Mouse (Mus musculus): ENCODE results near the gene Exosc1. TPM values are rescaled to one million over a fixed set of nuclear protein-coding genes. Genes with fewer than 3 reads are reported as not detected.

Gene Exosc1
- polyA plus RNA-seq (2015; fragmentation: Nextera tagmentation; extraction: Ambion mirVana) = 61.6 and 67.2 TPM in 2 replicates

DNA sequence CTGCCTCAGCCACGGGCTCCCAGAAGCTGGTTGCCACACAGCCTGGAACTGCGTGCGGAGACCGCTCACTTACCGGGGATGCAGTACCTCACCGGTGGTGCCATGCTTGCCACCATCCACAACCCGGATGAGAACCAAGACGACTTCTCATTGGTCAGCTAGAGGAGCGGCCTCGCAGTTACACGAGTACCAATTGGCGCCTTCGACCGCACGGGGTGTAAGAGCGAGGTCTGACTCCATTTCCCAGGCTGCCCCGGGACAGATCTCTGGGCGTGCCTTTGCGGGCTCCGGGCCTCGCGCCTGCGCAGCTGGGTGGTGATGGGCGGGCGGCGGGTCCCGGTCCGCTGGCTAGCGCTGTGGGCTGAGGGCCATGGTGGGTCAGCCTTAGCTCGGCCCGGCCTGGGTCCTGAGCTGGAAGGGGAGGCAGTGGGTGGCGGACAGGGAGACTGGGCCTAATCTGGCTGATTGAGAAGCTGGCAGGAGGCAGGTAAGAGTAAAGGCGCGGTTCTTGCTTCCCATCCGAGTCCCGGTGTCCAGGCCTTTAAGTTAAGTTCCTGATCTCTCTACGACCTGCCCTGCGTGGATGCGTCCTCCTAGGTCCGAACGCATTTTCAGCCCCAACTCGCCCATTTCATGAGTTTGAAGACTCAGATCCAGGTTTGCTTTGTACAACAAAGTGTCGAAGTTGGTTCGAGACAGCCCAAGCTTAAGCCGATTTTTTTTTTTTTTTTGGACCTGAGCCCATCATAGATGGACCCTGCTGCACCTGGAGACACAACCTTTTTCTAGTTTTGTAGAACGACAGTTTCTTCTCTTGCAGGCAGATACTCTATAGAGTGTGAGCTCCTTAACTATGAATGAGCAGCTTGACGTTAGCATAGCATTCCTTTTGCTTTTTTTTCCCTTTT lies at the start of gene Exosc1, which contains the start of gene Zdhhc16:
TSS of gene Exosc1 (minus strand) at position 245 of the 908 bp plus-strand sequence.
TSS of gene Zdhhc16 (plus strand) at position 302 of the 908 bp plus-strand sequence.
- peaks cover 38% of the 10 kb centered on the region for H3K4me1 ChIP-seq (replicated peaks)
- peak within 1 kb of the TSS; percentile 88 for H3K4me2 ChIP-seq
- peak within 1 kb of the TSS; percentile 89 for H3K9ac ChIP-seq
- ATAC-seq (ENCODE audit: low read depth) (peak; percentile 99), DNase-seq (peak; percentile 97)
- no peaks in the 10 kb centered on the region for H3K27me3 ChIP-seq
- under 1% methylated on average over 47 of the region's 47 CpGs for WGBS (ENCODE audit: insufficient replicate concordance)
- H3K27ac ChIP-seq = peak within 1 kb of the TSS; percentile 67
- H3K9me3 ChIP-seq (replicated peaks) = no peaks in the 10 kb centered on the region
- H3K4me3 ChIP-seq (replicated peaks) = peak within 1 kb of the TSS; percentile 84
- H3K36me3 ChIP-seq = peaks cover 39% of the 10 kb centered on the region

GRCm38 (mm10) chr19:41982791-41983150 lies 49.5 kb upstream of the Exosc1 start:
- DNase-seq = no peak
- no peak for ATAC-seq (ENCODE audit: low read depth)
- peaks cover 37% of the 10 kb centered on the region for H3K27me3 ChIP-seq
- H3K4me2 ChIP-seq = peak overlapping the region; percentile 96
- peaks cover 41% of the 10 kb centered on the region for H3K4me1 ChIP-seq (replicated peaks)
- H3K27ac ChIP-seq = no peak overlapping the region; the same call in none of the 2 replicates
- no peaks in the 10 kb centered on the region for H3K9me3 ChIP-seq (replicated peaks)
- H3K9ac ChIP-seq = peak overlapping the region; percentile 78; the same call in 1 of the 2 replicates
- H3K4me3 ChIP-seq (replicated peaks) = peak overlapping the region; percentile 85
- H3K36me3 ChIP-seq = no peaks in the 10 kb centered on the region
- 12% methylated on average over 4 of the region's 4 CpGs for WGBS (ENCODE audit: insufficient replicate concordance)

DNA sequence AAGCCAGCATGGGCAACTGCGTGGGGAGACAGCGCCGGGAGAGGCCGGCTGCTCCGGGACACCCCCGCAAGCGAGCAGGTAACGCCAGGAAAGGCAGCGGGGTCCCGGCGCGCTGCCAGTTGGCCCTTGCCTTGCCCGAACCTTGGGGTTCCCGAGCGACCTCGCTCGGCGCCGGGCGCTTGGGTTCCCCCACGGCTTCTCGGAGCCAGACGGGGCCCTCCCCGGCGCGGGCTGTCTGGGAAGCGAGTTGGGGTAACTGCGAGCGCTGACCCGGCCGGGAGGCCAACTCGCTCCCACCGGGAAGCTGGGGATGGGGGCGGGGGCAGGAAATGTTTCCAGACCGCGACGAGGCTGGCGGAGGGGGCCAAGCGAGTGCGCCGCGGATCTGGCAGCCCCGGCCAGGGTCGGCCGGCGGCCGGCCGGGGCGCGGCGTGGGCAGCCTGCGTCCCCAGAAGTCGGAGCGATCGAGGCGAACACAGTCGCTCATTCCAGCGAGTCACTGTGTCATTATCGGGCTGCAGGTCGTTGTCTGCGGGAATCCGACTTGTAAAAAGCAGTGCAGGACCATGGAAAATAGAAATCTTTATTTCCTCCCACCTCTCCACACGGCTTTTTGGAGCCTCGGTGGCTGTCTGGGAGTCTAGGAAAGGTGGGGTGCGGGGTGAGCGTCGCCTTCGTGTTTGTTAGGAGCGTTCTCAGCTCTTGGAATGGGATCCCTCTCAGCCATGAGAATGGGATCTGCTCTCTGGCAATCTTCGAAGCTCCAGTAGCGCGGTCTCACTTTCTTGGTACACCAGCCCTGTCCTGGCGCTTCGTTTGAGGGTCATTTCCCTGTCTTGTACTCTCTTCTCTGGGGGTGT lies 48.9 kb upstream of the Exosc1 start:
- DNase-seq (no peak), ATAC-seq (ENCODE audit: low read depth) (no peak)
- Histone ChIP-seq H3K9ac (peak overlapping the region; percentile 78), H3K9me3 (replicated peaks) (no peaks in the 10 kb centered on the region), H3K4me1 (replicated peaks) (peaks cover 45% of the 10 kb centered on the region), H3K4me3 (replicated peaks) (peak overlapping the region; percentile 85), H3K27me3 (peaks cover 37% of the 10 kb centered on the region), H3K4me2 (peak overlapping the region; percentile 96), H3K36me3 (0 out of 2 replicates have a peak, but pooled peaks cover 3% of the 10 kb centered on the region), H3K27ac (peak overlapping the region; percentile 86)
- WGBS (ENCODE audit: insufficient replicate concordance) = under 1% methylated on average over 74 of the region's 74 CpGs

DNA sequence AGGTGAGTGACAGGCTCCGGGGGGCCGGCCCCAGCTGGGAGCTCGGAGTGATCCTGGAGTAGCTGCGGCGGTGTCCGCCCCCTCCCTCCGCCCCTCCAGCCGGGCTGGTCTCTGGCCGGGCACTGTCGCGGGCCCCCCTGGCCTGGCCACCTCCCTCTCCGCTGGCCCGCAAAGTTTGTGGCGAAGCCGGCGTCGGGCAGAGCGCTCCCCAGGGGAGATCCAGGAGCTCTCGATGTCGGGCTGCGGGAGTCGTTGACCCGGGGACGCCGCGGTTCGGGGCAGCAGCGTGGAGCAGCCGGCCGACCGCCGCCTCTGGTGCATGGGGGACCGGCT lies 48.3 kb upstream of the Exosc1 start, which contains the start of gene Ubtd1:
TSS of gene Ubtd1 (plus strand) at position 169 of the 333 bp plus-strand sequence.
- Histone ChIP-seq H3K4me2 (peak within 1 kb of the TSS; percentile 96), H3K9me3 (replicated peaks) (no peaks in the 10 kb centered on the region), H3K9ac (peak within 1 kb of the TSS; percentile 82), H3K4me1 (replicated peaks) (peaks cover 45% of the 10 kb centered on the region), H3K27me3 (peaks cover 37% of the 10 kb centered on the region), H3K4me3 (replicated peaks) (peak within 1 kb of the TSS; percentile 85), H3K27ac (peak within 1 kb of the TSS; percentile 86), H3K36me3 (0 out of 2 replicates have a peak, but pooled peaks cover 3% of the 10 kb centered on the region)
- under 1% methylated on average over 33 of the region's 33 CpGs for WGBS (ENCODE audit: insufficient replicate concordance)
- no peak for DNase-seq
- ATAC-seq (ENCODE audit: low read depth) = no peak

DNA sequence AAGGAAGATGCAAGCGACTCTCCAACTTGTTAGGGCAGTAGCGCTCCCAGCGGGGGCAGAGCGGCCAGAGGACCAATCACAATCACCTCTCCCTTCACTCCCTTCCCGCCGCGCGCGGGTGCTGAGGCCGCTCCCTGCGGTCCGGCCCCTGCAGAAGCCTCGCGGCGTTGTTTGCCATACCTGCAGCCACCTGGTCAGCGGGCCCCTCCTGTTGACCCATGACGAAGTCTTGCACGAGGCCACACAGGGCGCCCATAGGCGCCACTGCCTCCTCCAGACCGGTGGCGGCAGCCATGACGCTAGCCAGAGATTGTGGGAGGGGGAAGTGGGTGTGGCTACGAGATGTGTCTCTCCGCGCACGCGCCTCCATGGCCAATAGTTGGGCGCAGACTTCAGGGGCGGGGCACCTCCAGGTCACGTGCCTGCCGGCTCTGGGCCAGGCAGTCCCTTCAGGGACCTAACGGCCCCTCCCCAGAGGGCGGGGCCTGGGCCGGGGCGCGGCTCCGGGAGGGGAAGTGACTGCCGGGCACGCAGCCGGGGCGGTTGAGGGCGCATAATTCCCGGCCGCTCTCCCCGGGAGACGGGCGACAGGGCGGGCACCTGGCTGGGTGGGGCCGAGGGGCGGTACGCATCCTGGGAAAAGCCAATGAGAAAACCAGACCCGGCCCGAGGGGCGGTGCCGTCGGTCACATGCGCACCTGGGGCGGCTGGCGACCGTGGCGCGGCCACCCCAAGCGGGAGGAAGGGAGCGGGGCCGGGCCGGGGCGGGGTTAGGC lies 47.8 kb upstream of the Exosc1 start, which contains the start of gene Mms19:
TSS of gene Mms19 (minus strand) at position 339 of the 776 bp plus-strand sequence.
- under 1% methylated on average over 62 of the region's 68 CpGs for WGBS (ENCODE audit: insufficient replicate concordance)

DNA sequence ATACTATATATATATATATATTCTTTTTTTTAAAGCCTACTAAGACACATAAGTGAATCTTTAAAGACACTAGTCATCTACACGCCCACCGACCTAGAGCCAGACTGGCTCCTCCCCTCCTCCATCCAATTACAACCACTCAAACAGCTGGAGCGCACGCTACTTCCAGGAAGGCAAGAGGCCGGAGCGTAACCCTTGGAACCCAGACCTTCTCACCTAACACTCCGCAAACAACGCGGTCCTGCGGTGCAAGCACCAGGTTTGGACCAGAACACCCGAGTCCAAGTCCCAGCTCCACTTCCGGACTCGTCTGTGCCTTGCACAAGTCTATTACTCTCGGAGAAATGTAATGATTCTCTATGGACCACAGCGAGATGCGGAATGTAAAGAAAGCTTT lies 47.2 kb upstream of the Exosc1 start:
- no peak for ATAC-seq (ENCODE audit: low read depth)
- WGBS (ENCODE audit: insufficient replicate concordance) = under 1% methylated on average over 16 of the region's 16 CpGs
- DNase-seq = no peak
- peak overlapping the region; percentile 82 for H3K9ac ChIP-seq
- H3K4me3 ChIP-seq (replicated peaks) = peak overlapping the region; percentile 85
- 0 out of 2 replicates have a peak, but pooled peaks cover 7% of the 10 kb centered on the region for H3K36me3 ChIP-seq
- no peaks in the 10 kb centered on the region for H3K9me3 ChIP-seq (replicated peaks)
- H3K27ac ChIP-seq = peak overlapping the region; percentile 86
- peaks cover 37% of the 10 kb centered on the region for H3K27me3 ChIP-seq
- peak overlapping the region; percentile 96 for H3K4me2 ChIP-seq
- H3K4me1 ChIP-seq (replicated peaks) = peaks cover 45% of the 10 kb centered on the region

More for the DNA sequence above, 47.8 kb upstream of the Exosc1 start, which contains the start of gene Mms19:
- H3K27ac ChIP-seq = peak within 1 kb of the TSS; percentile 86
- H3K4me2 ChIP-seq = peak within 1 kb of the TSS; percentile 96
- ATAC-seq (ENCODE audit: low read depth) (peak; percentile 93), DNase-seq (peak; percentile 100)
- H3K4me3 ChIP-seq (replicated peaks) = peak within 1 kb of the TSS; percentile 85
- H3K36me3 ChIP-seq = 0 out of 2 replicates have a peak, but pooled peaks cover 3% of the 10 kb centered on the region
- peaks cover 37% of the 10 kb centered on the region for H3K27me3 ChIP-seq
- H3K9me3 ChIP-seq (replicated peaks) = no peaks in the 10 kb centered on the region
- H3K4me1 ChIP-seq (replicated peaks) = peaks cover 45% of the 10 kb centered on the region
- H3K9ac ChIP-seq = peak within 1 kb of the TSS; percentile 82

DNA sequence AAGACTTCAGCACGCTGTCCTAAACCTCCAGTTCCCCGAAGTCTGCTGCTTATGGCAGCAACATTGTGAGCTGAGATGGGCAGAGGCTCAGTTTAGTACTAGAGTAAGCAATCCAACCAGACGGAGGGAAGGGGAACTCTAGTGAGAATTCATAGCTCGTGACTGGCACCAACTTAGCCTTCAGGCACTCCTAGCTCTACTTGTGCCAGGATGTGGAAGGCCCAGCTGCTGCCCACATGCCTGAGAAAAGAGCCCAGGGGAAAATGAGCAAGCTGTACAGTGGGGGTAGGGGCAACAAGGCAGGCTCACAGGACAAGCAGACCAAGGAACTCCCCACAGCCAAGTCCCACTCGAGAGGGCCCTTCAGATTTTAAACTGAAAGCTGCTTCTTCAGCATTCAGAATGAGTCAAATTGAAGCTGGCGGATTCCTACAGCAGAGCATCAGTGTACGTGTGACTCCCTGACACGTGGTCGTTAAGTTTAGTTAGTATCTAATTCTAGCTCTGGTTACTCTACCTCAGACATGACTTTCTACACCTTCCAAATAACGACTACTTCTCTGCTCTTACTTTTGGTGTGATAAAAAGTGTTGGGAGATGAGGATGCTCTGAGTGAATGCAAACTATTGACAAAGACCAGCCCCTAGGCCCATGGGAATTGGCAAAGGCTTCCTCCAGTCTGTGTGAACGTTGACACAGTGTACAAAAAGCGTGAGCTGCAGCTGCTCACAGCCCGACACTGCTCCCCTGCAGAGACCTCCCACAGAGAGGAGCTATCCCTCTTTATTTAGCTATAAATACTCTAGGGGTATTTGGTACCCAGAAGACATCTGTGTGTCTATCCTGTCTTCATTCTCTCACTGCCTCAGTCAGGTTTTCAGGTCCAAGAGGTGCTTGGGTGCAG lies 40.9 kb upstream of the Exosc1 start:
- WGBS (ENCODE audit: insufficient replicate concordance) = 78% methylated on average over 13 of the region's 13 CpGs
- H3K27me3 ChIP-seq = no peaks in the 10 kb centered on the region
- ATAC-seq (ENCODE audit: low read depth) = no peak

DNA sequence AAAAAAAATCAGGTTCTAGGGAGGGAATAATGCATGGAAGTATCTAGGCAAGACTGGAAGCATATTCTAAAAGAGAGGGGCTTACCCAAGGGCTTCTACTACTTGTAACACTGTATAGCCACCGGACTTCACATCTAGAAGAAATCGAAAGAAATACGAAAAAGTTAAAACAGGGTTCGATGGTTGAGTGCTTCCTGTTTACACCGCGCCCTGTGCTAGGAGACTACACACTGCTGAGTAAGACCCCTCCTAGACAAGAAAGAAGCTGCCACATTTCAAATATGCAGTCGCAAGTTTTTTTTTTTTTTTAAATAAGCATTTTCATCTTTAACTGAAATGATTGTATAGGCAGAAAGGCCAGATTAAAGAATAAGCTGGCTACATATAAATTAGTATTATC lies 36.4 kb upstream of the Exosc1 start:
- Histone ChIP-seq H3K4me2 (no peak overlapping the region), H3K27ac (no peak overlapping the region), H3K4me3 (replicated peaks) (no peak overlapping the region), H3K9ac (no peak overlapping the region), H3K36me3 (peaks cover 54% of the 10 kb centered on the region), H3K9me3 (replicated peaks) (no peaks in the 10 kb centered on the region), H3K4me1 (replicated peaks) (0 out of 2 replicates have a peak, but pooled peaks cover 2% of the 10 kb centered on the region), H3K27me3 (no peaks in the 10 kb centered on the region)
- DNase-seq (no peak), ATAC-seq (ENCODE audit: low read depth) (no peak)
- 88% methylated on average over 7 of the region's 7 CpGs for WGBS (ENCODE audit: insufficient replicate concordance)

More for the DNA sequence above, 40.9 kb upstream of the Exosc1 start:
- Histone ChIP-seq H3K4me1 (replicated peaks) (peaks cover 14% of the 10 kb centered on the region), H3K4me2 (no peak overlapping the region), H3K36me3 (peaks cover 23% of the 10 kb centered on the region), H3K9me3 (replicated peaks) (no peaks in the 10 kb centered on the region), H3K27ac (no peak overlapping the region), H3K9ac (no peak overlapping the region), H3K4me3 (replicated peaks) (no peak overlapping the region)
- no peak for DNase-seq

DNA sequence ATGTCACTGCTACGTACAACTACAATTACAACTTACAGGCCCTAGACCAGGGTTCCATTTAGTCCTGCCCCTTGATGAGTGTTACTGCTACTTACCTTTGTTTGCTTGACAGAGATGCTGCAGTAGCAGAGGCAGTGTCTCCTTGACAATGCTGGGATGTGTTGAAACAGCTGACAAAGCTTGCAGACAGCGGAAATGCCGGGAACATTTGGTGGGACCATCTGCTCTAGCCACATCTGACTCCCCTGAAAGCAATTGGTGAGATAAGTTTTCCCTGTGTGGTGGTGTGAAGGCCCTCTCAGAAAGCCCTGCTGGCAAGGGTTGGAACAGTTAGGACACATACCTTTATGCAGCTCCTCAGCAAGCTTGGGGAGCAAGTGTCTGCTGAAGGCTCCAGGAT lies 20.4 kb upstream of the Exosc1 start:
- H3K4me2 ChIP-seq = no peak overlapping the region

More for the DNA sequence above, 20.4 kb upstream of the Exosc1 start:
- H3K4me3 ChIP-seq (replicated peaks) = no peak overlapping the region
- peaks cover 96% of the 10 kb centered on the region for H3K36me3 ChIP-seq
- DNase-seq (no peak), ATAC-seq (ENCODE audit: low read depth) (no peak)
- no peak overlapping the region for H3K27ac ChIP-seq
- no peaks in the 10 kb centered on the region for H3K4me1 ChIP-seq (replicated peaks)
- 83% methylated on average over 3 of the region's 3 CpGs for WGBS (ENCODE audit: insufficient replicate concordance)
- H3K9me3 ChIP-seq (replicated peaks) = no peaks in the 10 kb centered on the region
- no peak overlapping the region for H3K9ac ChIP-seq
- H3K27me3 ChIP-seq = no peaks in the 10 kb centered on the region

Measured in liver, embryonic 13.5 days (tissue).